Mouse (Mus musculus) MEL (cell line): ENCODE results near the gene Ntan1.

Source experiments
- CTCF ChIP-seq, 3 experiments: IDR thresholded peaks in 2 of 3; conservative IDR thresholded peaks in 1 of 3; 2 replicates each; pipeline ENCODE4 v1.5.1; 2011 to 2012; ENCODE audit warnings: low read length in 3 of 3, low read depth in 2 of 3, mild to moderate bottlenecking in 2 of 3, improper control_type of control experiment in 1 of 3, inconsistent platforms in 1 of 3, mixed read lengths in 1 of 3, moderate library complexity in 1 of 3; ENCODE audit not compliant: control insufficient read depth in 1 of 3, insufficient read depth in 1 of 3, poor library complexity in 1 of 3, severe bottlenecking in 1 of 3
- E2F4 ChIP-seq: IDR thresholded peaks from 2 replicates; pipeline ENCODE4 v1.6.1; 2011; ENCODE audit warnings: low read depth, low read length, improper control_type of control experiment, borderline replicate concordance
- ETS1 ChIP-seq: IDR thresholded peaks from 2 replicates; pipeline ENCODE4 v1.6.1; 2012; ENCODE audit warnings: low read depth, mild to moderate bottlenecking, inconsistent platforms, low read length, improper control_type of control experiment, moderate library complexity
- KAT2A ChIP-seq: conservative IDR thresholded peaks from 2 replicates; pipeline ENCODE4 v1.6.1; 2012; ENCODE audit warnings: low read depth, low read length, improper control_type of control experiment, inconsistent platforms
- MAX ChIP-seq: IDR thresholded peaks from 2 replicates; pipeline ENCODE4 v1.6.1; 2011; ENCODE audit warnings: low read length, improper control_type of control experiment
- POLR2A ChIP-seq, 2 experiments: IDR thresholded peaks; 2 replicates each; pipeline ENCODE4 v1.6.1; 2011 to 2012; ENCODE audit warnings: low read length in 2 of 2, mild to moderate bottlenecking in 2 of 2, control low read depth in 1 of 2, improper control_type of control experiment in 1 of 2, low read depth in 1 of 2, moderate library complexity in 1 of 2; ENCODE audit not compliant: control insufficient read depth in 1 of 2, insufficient read depth in 1 of 2, poor library complexity in 1 of 2
- RAD21 ChIP-seq: IDR thresholded peaks from 2 replicates; pipeline ENCODE4 v1.6.1; 2011; ENCODE audit warnings: mild to moderate bottlenecking, low read depth, low read length, improper control_type of control experiment
- RCOR1 ChIP-seq: IDR thresholded peaks from 2 replicates; pipeline ENCODE4 v1.6.1; 2012; ENCODE audit warnings: low read depth, mild to moderate bottlenecking, inconsistent platforms, low read length, improper control_type of control experiment
- USF1 ChIP-seq: IDR thresholded peaks from 2 replicates; pipeline ENCODE4 v1.6.1; 2014; ENCODE audit warnings: low read depth, mild to moderate bottlenecking, inconsistent platforms, low read length, improper control_type of control experiment, moderate library complexity
- ZNF384 ChIP-seq: IDR thresholded peaks from 2 replicates; pipeline ENCODE4 v1.6.1; 2012; ENCODE audit warnings: low read depth, mild to moderate bottlenecking, inconsistent platforms, low read length, improper control_type of control experiment

- TF ChIP-seq USF1 (no peak), RAD21 (no peak), E2F4 (no peak), RCOR1 (no peak), ETS1 (no peak), CTCF (IDR thresholded peaks at IDR 0.05 in 2 of 3, conservative IDR thresholded peaks at IDR 0.05 in 1 of 3; ENCODE audit: control insufficient read depth in 1 of 3, insufficient read depth in 1 of 3, low read depth in 2 of 3, low read length in 3 of 3, poor library complexity in 1 of 3, severe bottlenecking in 1 of 3) (no peak), ZNF384 (no peak), KAT2A (no peak), POLR2A (IDR thresholded peaks at IDR 0.05; ENCODE audit: control insufficient read depth in 1 of 2, insufficient read depth in 1 of 2, low read depth in 1 of 2, low read length in 2 of 2, poor library complexity in 1 of 2) (no peak), MAX (no peak)
Measured at GRCm38 (mm10) chr16:13813200-13813599, 5.4 kb upstream of the Ntan1 start.
